Mouse (Mus musculus): Measurements from ENCODE around the gene BC051665. TPM values are rescaled to one million over a fixed set of nuclear protein-coding genes. Genes with fewer than 3 reads are reported as not detected.

Gene BC051665
- total RNA-seq, 4 experiments from 2014 or later, result not detected

DNA sequence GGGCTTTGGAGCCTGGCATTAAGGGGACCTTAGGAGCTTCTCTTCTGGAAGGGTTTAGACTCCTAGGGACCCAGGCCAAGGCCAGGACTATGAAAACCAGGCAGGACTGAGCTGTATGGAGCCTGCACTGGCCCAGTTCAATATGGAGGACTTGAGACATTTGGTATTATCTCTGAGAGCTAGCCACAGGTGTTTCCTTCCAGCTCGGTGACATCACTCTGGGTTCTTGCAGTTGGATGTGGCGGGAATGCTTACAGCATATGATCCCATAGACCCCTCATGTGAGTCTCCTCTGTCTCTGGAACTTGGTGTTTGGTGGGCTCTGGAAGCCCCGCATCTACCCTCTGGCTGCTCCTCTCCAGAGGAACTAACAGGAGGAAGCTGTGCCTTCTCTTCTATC is 43.6 kb downstream of the BC051665 start:
- no peak for DNase-seq

- DNase-seq, result no peak
These were observed 45.9 kb downstream of the BC051665 start for GRCm38 (mm10) chr13:60740248-60740647.

GRCm38 (mm10) chr13:60738429-60738828 is 47.7 kb downstream of the BC051665 start:
- DNase-seq, result peak; percentile 48

- peak; percentile 61 for DNase-seq
These were observed 48.4 kb downstream of the BC051665 start for GRCm38 (mm10) chr13:60737632-60738324.

- DNase-seq, result no peak
These were observed 49.6 kb downstream of the BC051665 start for GRCm38 (mm10) chr13:60736421-60737105.

- no peak for DNase-seq
These were observed 50.9 kb downstream of the BC051665 start for GRCm38 (mm10) chr13:60735306-60735705.

Other genes starting within 250 kb of the BC051665 start
- gene Dapk1, start 184.4 kb downstream of the BC051665 start, total RNA-seq (2022), result 10 to 100 TPM; 13.3 to 15.3 (median 14.1) TPM
- not detected for gene Ctsll3, start 16.5 kb upstream of the BC051665 start, total RNA-seq (2022)
- 10 to 100 TPM in 2 of 4 experiments, 1 to 10 TPM in 1, not detected in 1; 1.1 to 33.6 (median 29.7) TPM for gene 4930486L24Rik, start 78.1 kb upstream of the BC051665 start, total RNA-seq (2022)
- 1 to 10 TPM in 1 of 4 experiments, under 1 TPM in 2, not detected in 1; 0.43 to 2.3 (median 0.99) TPM for gene Gm49392, start 110.5 kb upstream of the BC051665 start, total RNA-seq (2022)
- gene Ctla2b, start 111.1 kb upstream of the BC051665 start, total RNA-seq (2022), result 1 to 10 TPM; 2.5 to 4.8 (median 3.6) TPM
- gene Tpbpb, start 118.5 kb upstream of the BC051665 start, total RNA-seq (2022), result not detected
- gene Gm49393, start 149.2 kb upstream of the BC051665 start, total RNA-seq (2022), result not detected
- gene Gm49391, start 150.2 kb upstream of the BC051665 start, total RNA-seq (2022), result under 1 TPM in 1 of 4 experiments, not detected in 3; 0.23 TPM
- gene Ctla2a, start 150.3 kb upstream of the BC051665 start, total RNA-seq (2022), result 10 to 100 TPM; 31.1 to 39.1 (median 36.6) TPM
- not detected for gene Tpbpa, start 155.6 kb upstream of the BC051665 start, total RNA-seq (2022)
- gene Ctsj, start 219.6 kb upstream of the BC051665 start, total RNA-seq (2022), result not detected

Data from adrenal gland, adult 8-10 months (tissue).